Mouse (Mus musculus): ENCODE measurements around the gene Rab6a. TPM values are rescaled to one million over a fixed set of nuclear protein-coding genes. Genes with fewer than 3 reads are reported as not detected.

Rab6a gene
- total and polyA plus RNA-seq, 2 experiments from 2014 or later = 299 to 305 TPM

DNA sequence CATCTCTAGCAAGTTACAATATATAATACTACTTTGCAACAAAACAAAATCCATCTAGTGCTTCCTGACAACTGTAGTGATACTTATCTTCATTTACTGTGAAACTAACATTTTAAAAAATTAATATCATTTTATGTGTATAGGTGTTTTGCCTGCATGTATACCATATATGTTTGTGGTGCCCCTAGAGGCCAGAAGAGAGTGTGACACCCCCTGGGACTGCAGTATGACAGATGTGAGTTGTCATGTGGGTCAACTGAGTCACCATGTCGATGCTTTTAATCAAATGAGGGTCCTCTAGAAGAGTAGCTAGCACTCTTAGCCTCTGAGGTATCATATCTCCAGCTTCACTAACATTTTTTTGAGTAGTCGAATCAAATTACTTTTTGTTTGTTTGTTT, 15.1 kb downstream of the Rab6a start:
- H3K27ac ChIP-seq (ENCODE audit: low read depth, low read length) = no peak overlapping the region
- WGBS = 90% methylated on average over 2 of the region's 2 CpGs
- no peak for DNase-seq
- peak; percentile 37 for TF ChIP-seq CTCF (IDR thresholded peaks at IDR 0.05; ENCODE audit: low read depth)
- H3K36me3 ChIP-seq (ENCODE audit: insufficient read depth) = no peaks in the 10 kb centered on the region
- H3K4me2 ChIP-seq (ENCODE audit: low read depth) = no peak overlapping the region
- no peaks in the 10 kb centered on the region for H3K4me1 ChIP-seq (ENCODE audit: insufficient read depth)
- ATAC-seq = no peak
- H3K4me3 ChIP-seq (ENCODE audit: low read depth, low read length) = no peak overlapping the region
- H3K27me3 ChIP-seq (ENCODE audit: insufficient read depth, low read length) = no peaks in the 10 kb centered on the region
- H3K9me3 ChIP-seq (ENCODE audit: low read length) = no peaks in the 10 kb centered on the region
- no peak overlapping the region for H3K9ac ChIP-seq

DNA sequence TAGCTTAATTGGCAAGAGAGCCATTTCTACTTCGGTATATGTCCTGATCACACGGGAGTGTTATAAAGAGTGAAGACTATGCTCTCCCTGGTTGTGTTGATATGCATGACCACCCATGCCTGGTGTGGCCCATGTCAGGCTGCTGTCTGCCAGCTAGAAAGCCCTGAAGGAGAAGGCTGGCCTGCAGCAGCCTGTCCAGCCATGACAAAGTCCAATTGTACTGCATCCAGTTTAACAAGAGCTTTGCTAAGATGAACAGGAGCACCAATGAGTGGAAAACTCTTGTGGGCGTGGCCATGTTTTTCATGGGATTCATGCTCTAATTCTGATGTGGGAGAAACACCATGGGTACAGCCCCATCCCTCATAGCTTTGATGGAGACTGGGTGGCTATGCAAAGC, 17.3 kb downstream of the Rab6a start:
- ATAC-seq = no peak
- no peak overlapping the region for H3K9ac ChIP-seq
- H3K4me3 ChIP-seq (ENCODE audit: low read depth, low read length) = no peak overlapping the region
- no peak for TF ChIP-seq CTCF (IDR thresholded peaks at IDR 0.05; ENCODE audit: low read depth)
- H3K36me3 ChIP-seq (ENCODE audit: insufficient read depth) = 0 out of 2 replicates have a peak, but pooled peaks cover 2% of the 10 kb centered on the region
- no peak overlapping the region for H3K27ac ChIP-seq (ENCODE audit: low read depth, low read length)
- H3K4me1 ChIP-seq (ENCODE audit: insufficient read depth) = no peaks in the 10 kb centered on the region
- DNase-seq = no peak
- no peaks in the 10 kb centered on the region for H3K27me3 ChIP-seq (ENCODE audit: insufficient read depth, low read length)
- no peak overlapping the region for H3K4me2 ChIP-seq (ENCODE audit: low read depth)
- 89% methylated on average over 3 of the region's 3 CpGs for WGBS
- H3K9me3 ChIP-seq (ENCODE audit: low read length) = no peaks in the 10 kb centered on the region

DNA sequence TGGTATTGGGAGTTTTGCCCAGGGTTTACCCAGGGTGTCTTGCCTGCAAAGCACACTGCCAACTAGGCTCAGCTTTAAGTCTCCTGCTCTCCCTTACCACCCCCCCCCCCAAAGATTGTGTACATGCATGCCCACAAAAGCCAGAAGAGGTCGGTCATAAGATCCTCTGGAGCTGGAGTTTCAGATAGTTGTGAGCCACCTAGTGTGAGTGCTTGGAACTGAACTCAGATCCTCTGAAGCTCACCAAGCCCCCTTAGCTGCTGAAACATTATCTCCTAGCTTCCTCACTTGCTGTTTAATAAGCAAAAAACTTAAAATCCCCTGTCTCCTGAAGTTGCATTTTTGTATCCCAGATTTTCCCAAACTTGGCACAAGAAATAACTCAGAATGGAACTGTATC, 30.4 kb downstream of the Rab6a start:
- peak; percentile 71; the same call in 1 of the 2 replicates for ATAC-seq
- H3K9me3 ChIP-seq (ENCODE audit: low read length) = no peaks in the 10 kb centered on the region
- 0% methylated on average over 1 of the region's 1 CpGs for WGBS
- H3K9ac ChIP-seq = no peak overlapping the region
- H3K4me2 ChIP-seq (ENCODE audit: low read depth) = no peak overlapping the region
- no peak overlapping the region for H3K4me3 ChIP-seq (ENCODE audit: low read depth, low read length)
- peak; percentile 70 for TF ChIP-seq CTCF (IDR thresholded peaks at IDR 0.05; ENCODE audit: low read depth)
- H3K4me1 ChIP-seq (ENCODE audit: insufficient read depth) = no peaks in the 10 kb centered on the region
- DNase-seq = peak; percentile 54
- H3K27me3 ChIP-seq (ENCODE audit: insufficient read depth, low read length) = no peaks in the 10 kb centered on the region
- no peak overlapping the region for H3K27ac ChIP-seq (ENCODE audit: low read depth, low read length)
- peaks cover 19% of the 10 kb centered on the region for H3K36me3 ChIP-seq (ENCODE audit: insufficient read depth)

DNA sequence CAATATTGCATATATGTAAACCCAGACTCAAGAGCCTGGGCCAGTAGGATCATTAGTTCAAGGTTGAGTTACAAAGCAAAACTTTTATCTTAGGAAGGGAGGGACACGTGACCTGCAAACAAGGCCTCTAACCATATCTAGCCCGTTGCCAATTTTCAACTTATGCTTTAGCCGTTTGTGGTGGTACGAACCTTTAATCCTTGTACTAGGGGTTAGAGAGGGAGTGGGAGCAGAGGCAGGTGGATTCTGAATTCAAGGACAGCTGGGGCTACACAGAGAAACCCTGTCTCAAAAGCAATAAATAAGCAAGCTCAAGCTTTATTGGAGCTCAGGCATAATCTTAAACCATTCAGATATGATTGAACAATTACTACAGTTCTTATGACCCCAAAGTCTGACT, 35.2 kb downstream of the Rab6a start:
- WGBS = 91% methylated on average over 4 of the region's 4 CpGs
- no peak for DNase-seq
- no peak overlapping the region for H3K4me2 ChIP-seq (ENCODE audit: low read depth)
- no peak overlapping the region for H3K4me3 ChIP-seq (ENCODE audit: low read depth, low read length)
- no peaks in the 10 kb centered on the region for H3K4me1 ChIP-seq (ENCODE audit: insufficient read depth)
- no peak for TF ChIP-seq CTCF (IDR thresholded peaks at IDR 0.05; ENCODE audit: low read depth)
- no peaks in the 10 kb centered on the region for H3K9me3 ChIP-seq (ENCODE audit: low read length)
- H3K27ac ChIP-seq (ENCODE audit: low read depth, low read length) = no peak overlapping the region
- no peak for ATAC-seq
- peaks cover 9% of the 10 kb centered on the region for H3K36me3 ChIP-seq (ENCODE audit: insufficient read depth)
- no peak overlapping the region for H3K9ac ChIP-seq
- H3K27me3 ChIP-seq (ENCODE audit: insufficient read depth, low read length) = no peaks in the 10 kb centered on the region

DNA sequence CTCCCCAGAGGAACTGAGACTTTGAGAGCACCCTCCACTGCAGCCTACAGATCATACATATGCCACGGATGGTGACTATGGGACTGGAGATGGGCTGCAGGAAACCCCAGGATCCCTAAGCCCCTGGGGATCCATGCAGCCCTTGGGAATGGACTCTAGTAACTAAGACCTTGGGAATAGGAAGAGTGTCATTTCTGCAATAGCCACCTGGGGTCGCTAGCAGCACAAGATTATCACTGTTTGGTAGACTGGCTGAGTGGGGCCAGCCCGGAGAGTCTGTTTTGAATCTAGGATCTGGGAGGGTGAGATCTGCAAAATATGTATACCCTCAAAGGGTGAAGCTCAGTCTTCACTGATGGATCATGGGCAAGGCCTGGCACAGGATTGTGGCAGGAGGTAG, 37.9 kb downstream of the Rab6a start:
- peak; percentile 78 for TF ChIP-seq CTCF (IDR thresholded peaks at IDR 0.05; ENCODE audit: low read depth)
- Histone ChIP-seq H3K4me3 (ENCODE audit: low read depth, low read length) (no peak overlapping the region), H3K27me3 (ENCODE audit: insufficient read depth, low read length) (no peaks in the 10 kb centered on the region), H3K4me2 (ENCODE audit: low read depth) (no peak overlapping the region), H3K36me3 (ENCODE audit: insufficient read depth) (peaks cover 6% of the 10 kb centered on the region), H3K9ac (no peak overlapping the region), H3K27ac (ENCODE audit: low read depth, low read length) (no peak overlapping the region), H3K4me1 (ENCODE audit: insufficient read depth) (no peaks in the 10 kb centered on the region), H3K9me3 (ENCODE audit: low read length) (no peaks in the 10 kb centered on the region)
- peak; percentile 75 for DNase-seq
- peak; percentile 70 for ATAC-seq
- 32% methylated on average over 3 of the region's 3 CpGs for WGBS

DNA sequence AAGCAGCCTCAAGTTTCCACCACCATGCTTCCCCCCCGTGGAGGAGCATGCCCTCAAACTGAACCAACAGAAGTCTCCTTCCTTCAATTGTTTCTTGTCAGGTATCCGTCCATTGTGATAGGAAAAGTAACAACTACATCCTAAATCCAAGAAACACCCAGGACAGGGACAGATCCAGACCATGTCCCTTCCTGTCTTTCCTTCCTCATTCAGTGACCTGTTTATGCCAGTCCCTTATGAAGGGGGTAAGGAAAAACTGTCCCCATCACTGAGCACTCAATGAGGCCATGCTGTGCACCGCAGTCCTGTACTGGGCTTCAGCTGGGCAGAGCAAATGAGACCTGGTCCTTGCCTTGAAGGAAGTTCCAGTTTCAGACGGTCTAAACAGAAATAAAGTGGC, 41.9 kb downstream of the Rab6a start:
- Histone ChIP-seq H3K27ac (ENCODE audit: low read depth, low read length) (no peak overlapping the region), H3K36me3 (ENCODE audit: insufficient read depth) (peaks cover 3% of the 10 kb centered on the region; the same call in 1 of the 2 replicates), H3K4me1 (ENCODE audit: insufficient read depth) (no peaks in the 10 kb centered on the region), H3K4me3 (ENCODE audit: low read depth, low read length) (no peak overlapping the region), H3K9me3 (ENCODE audit: low read length) (no peaks in the 10 kb centered on the region), H3K4me2 (ENCODE audit: low read depth) (no peak overlapping the region), H3K27me3 (ENCODE audit: insufficient read depth, low read length) (no peaks in the 10 kb centered on the region), H3K9ac (no peak overlapping the region)
- ATAC-seq = no peak
- no peak for DNase-seq
- TF ChIP-seq CTCF (IDR thresholded peaks at IDR 0.05; ENCODE audit: low read depth) = no peak
- 82% methylated on average over 4 of the region's 4 CpGs for WGBS

DNA sequence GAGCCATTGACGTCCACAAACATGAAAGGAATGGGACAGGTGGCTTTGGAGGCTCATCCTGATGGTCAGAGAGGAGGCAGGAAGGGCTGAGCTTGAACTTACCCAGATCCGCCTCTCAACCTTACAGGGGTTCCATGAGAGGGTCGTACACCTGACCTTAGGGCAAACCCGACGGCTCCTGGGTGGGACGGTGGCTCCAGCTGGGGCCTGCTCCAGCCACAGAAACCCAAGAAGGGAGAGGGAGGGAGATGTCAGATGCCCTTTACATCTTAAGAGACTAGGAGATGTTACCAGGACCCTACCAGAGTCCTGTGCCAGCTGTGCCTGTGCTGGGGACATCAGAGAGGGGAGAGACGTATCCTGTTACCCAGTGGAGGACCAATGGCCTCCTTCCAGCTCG, 42.6 kb downstream of the Rab6a start:
- WGBS = 81% methylated on average over 8 of the region's 8 CpGs
- no peak overlapping the region for H3K9ac ChIP-seq
- no peaks in the 10 kb centered on the region for H3K27me3 ChIP-seq (ENCODE audit: insufficient read depth, low read length)

More for the DNA sequence above, 42.6 kb downstream of the Rab6a start:
- H3K9me3 ChIP-seq (ENCODE audit: low read length) = no peaks in the 10 kb centered on the region
- no peak for ATAC-seq
- peaks cover 3% of the 10 kb centered on the region; the same call in 1 of the 2 replicates for H3K36me3 ChIP-seq (ENCODE audit: insufficient read depth)
- TF ChIP-seq CTCF (IDR thresholded peaks at IDR 0.05; ENCODE audit: low read depth) = no peak
- DNase-seq = no peak
- H3K4me2 ChIP-seq (ENCODE audit: low read depth) = no peak overlapping the region
- no peaks in the 10 kb centered on the region for H3K4me1 ChIP-seq (ENCODE audit: insufficient read depth)
- no peak overlapping the region for H3K27ac ChIP-seq (ENCODE audit: low read depth, low read length)
- no peak overlapping the region for H3K4me3 ChIP-seq (ENCODE audit: low read depth, low read length)
